Mouse (Mus musculus) stomach, postnatal 0 days (tissue): ENCODE measurements at regions not wholly inside any gene's neighbourhood (a gene's known extent, or its start where the extent isn't known, plus 50 kb on each side); places are given as distances from the start of the nearest gene placed in this dataset.

Experiments used
- CTCF ChIP-seq: IDR thresholded peaks from 2 replicates; pipeline ENCODE4 v1.5.1; 2016; ENCODE audit warnings: antibody characterized with exemption, low read depth, mild to moderate bottlenecking, moderate library complexity
- EP300 ChIP-seq: optimal IDR thresholded peaks from 2 replicates; pipeline ENCODE3; 2016; ENCODE audit warnings: antibody characterized with exemption

DNA sequence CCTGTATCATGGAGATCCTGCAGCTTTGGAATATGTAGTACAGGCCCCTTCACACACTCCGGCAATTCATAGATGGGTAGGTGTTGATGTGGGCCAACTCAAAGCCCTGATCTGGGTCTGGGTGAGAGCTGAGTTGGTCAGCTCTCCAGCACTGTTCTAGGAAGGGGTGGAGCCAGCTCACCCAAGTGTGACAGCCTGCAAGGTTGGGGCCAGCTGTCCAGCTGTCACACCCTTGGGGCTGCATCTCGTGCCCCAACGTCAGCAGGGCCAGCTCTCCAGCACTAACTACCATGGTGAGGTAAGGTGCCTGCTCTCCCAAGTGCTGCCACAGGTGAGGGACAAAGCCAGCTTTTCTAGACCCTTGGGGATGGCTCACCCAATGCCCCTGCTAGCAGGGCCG is 115.6 kb upstream of the Tdrd3 start:
- TF ChIP-seq CTCF (no peak), EP300 (no peak)
